Mouse (Mus musculus): ENCODE data around the gene Vmn1r95. TPM values are rescaled to one million over a fixed set of nuclear protein-coding genes. Genes with fewer than 3 reads are reported as not detected.
"Not testable (repeated sequence)": the region's sequence is repeated elsewhere in the genome, so short reads cannot be mapped to it uniquely, and the experiment has no call there.

Gene Vmn1r95
- polyA plus RNA-seq (2015; fragmentation: Nextera tagmentation; extraction: Ambion mirVana), result not detected in 2 replicates

- H3K36me3 ChIP-seq; H3K9ac ChIP-seq; H3K4me3 ChIP-seq; H3K9me3 ChIP-seq; H3K27me3 ChIP-seq; H3K27ac ChIP-seq; H3K4me1 ChIP-seq; ATAC-seq (ENCODE audit: low FRiP score, low read depth); H3K4me2 ChIP-seq (replicated peaks): not testable (repeated sequence)
- WGBS, result no CpG with 5 or more reads among the region's 3 CpGs
Measured at GRCm38 (mm10) chr7:20193410-20193809, at the start of gene Vmn1r95. TSS of gene Vmn1r95 (plus strand) at chr7:20193710.

- WGBS, result no CpG with 5 or more reads among the region's 3 CpGs
- not testable (repeated sequence) for H3K4me3 ChIP-seq; ATAC-seq (ENCODE audit: low FRiP score, low read depth); H3K4me2 ChIP-seq (replicated peaks); H3K9me3 ChIP-seq; H3K27me3 ChIP-seq; H3K9ac ChIP-seq; H3K27ac ChIP-seq; H3K4me1 ChIP-seq; H3K36me3 ChIP-seq
Measured at GRCm38 (mm10) chr7:20168277-20168676, 25.2 kb upstream of the Vmn1r95 start, which contains the start of gene Vmn1r94. TSS of gene Vmn1r94 (minus strand) at chr7:20168377.

- H3K9ac ChIP-seq; H3K4me3 ChIP-seq; H3K27me3 ChIP-seq; H3K27ac ChIP-seq; H3K4me2 ChIP-seq (replicated peaks); H3K4me1 ChIP-seq; ATAC-seq (ENCODE audit: low FRiP score, low read depth); H3K36me3 ChIP-seq; H3K9me3 ChIP-seq: not testable (repeated sequence)
- no CpG with 5 or more reads among the region's 2 CpGs for WGBS
Measured at GRCm38 (mm10) chr7:20205507-20205906, 12.0 kb downstream of the Vmn1r95 start, which contains the start of gene Gm6164. TSS of gene Gm6164 (minus strand) at chr7:20205607.

GRCm38 (mm10) chr7:20233728-20234127 lies 40.2 kb downstream of the Vmn1r95 start, which contains the start of gene Gm4498:
TSS of gene Gm4498 (minus strand) at chr7:20233828.
- not testable (repeated sequence) for H3K27me3 ChIP-seq; H3K4me1 ChIP-seq; H3K27ac ChIP-seq; H3K4me3 ChIP-seq; H3K4me2 ChIP-seq (replicated peaks); H3K9me3 ChIP-seq; H3K36me3 ChIP-seq; ATAC-seq (ENCODE audit: low FRiP score, low read depth); H3K9ac ChIP-seq
- no CpG with 5 or more reads among the region's 2 CpGs for WGBS

Other genes with a start within 250 kb of the Vmn1r95 start
- gene Igsf23, start 243.0 kb upstream of the Vmn1r95 start, polyA plus RNA-seq (2015; fragmentation: Nextera tagmentation; extraction: Ambion mirVana), result 0.08 TPM in 1 of 2 replicates, not detected in the other
- not detected in 2 replicates for gene Ceacam20, start 228.3 kb upstream of the Vmn1r95 start, polyA plus RNA-seq (2015; fragmentation: Nextera tagmentation; extraction: Ambion mirVana)
- not detected in 2 replicates for gene Nlrp9b, start 202.2 kb upstream of the Vmn1r95 start, polyA plus RNA-seq (2015; fragmentation: Nextera tagmentation; extraction: Ambion mirVana)
- gene Vmn1r91, start 94.0 kb upstream of the Vmn1r95 start, polyA plus RNA-seq (2015; fragmentation: Nextera tagmentation; extraction: Ambion mirVana), result not detected in 2 replicates
- not detected in 2 replicates for gene Gm16442, start 71.1 kb upstream of the Vmn1r95 start, polyA plus RNA-seq (2015; fragmentation: Nextera tagmentation; extraction: Ambion mirVana)
- gene Vmn1r93, start 54.6 kb upstream of the Vmn1r95 start, polyA plus RNA-seq (2015; fragmentation: Nextera tagmentation; extraction: Ambion mirVana), result not detected in 2 replicates
- not detected in 2 replicates for gene Vmn1r94, start 25.3 kb upstream of the Vmn1r95 start, polyA plus RNA-seq (2015; fragmentation: Nextera tagmentation; extraction: Ambion mirVana)
- not detected in 2 replicates for gene Gm6164, start 11.9 kb downstream of the Vmn1r95 start, polyA plus RNA-seq (2015; fragmentation: Nextera tagmentation; extraction: Ambion mirVana)
- not detected in 2 replicates for gene Gm4498, start 40.1 kb downstream of the Vmn1r95 start, polyA plus RNA-seq (2015; fragmentation: Nextera tagmentation; extraction: Ambion mirVana)
- gene Gm5890, start 69.1 kb downstream of the Vmn1r95 start, polyA plus RNA-seq (2015; fragmentation: Nextera tagmentation; extraction: Ambion mirVana), result not detected in 2 replicates
- not detected in 2 replicates for gene Gm4133, start 140.4 kb downstream of the Vmn1r95 start, polyA plus RNA-seq (2015; fragmentation: Nextera tagmentation; extraction: Ambion mirVana)
- not detected in 2 replicates for gene Gm5728, start 181.7 kb downstream of the Vmn1r95 start, polyA plus RNA-seq (2015; fragmentation: Nextera tagmentation; extraction: Ambion mirVana)
- not detected in 2 replicates for gene Vmn1r100, start 224.2 kb downstream of the Vmn1r95 start, polyA plus RNA-seq (2015; fragmentation: Nextera tagmentation; extraction: Ambion mirVana)
- not detected in 2 replicates for gene Vmn1r101, start 248.9 kb downstream of the Vmn1r95 start, polyA plus RNA-seq (2015; fragmentation: Nextera tagmentation; extraction: Ambion mirVana)

Measured in limb, embryonic 13.5 days (tissue).